Mouse (Mus musculus) sigmoid colon, adult 10 weeks (tissue): ENCODE data around the gene Gm49510. TPM values are rescaled to one million over a fixed set of nuclear protein-coding genes. Genes with fewer than 3 reads are reported as not detected.

ENCODE experiments used
- polyA plus RNA-seq: library from polyadenylated mRNA; stranded (reverse); fragments of 350-450 nt; fragmentation: Illumina TruSeq; extraction: RNeasy Lipid Tissue Mini Kit (QIAGEN cat#74804); gene quantifications from one replicate; pipeline ENCODE4 v1.2.3, GENCODE M21; 2014; ENCODE audit warnings: low read depth, low replicate concordance

The Gm49510 gene
- not detected for polyA plus RNA-seq

GRCm38 (mm10) chr15:78899409-78899739 lies at the start of gene Gm49510:
TSS of gene Gm49510 (plus strand) at chr15:78899667.

GRCm38 (mm10) chr15:78855303-78855965 lies 44.0 kb upstream of the Gm49510 start, which contains the start of gene Lgals2:
TSS of gene Lgals2 (minus strand) at chr15:78855529.

GRCm38 (mm10) chr15:78876991-78877809 lies 22.3 kb upstream of the Gm49510 start, which contains the start of gene Gga1:
TSS of gene Gga1 (plus strand) at chr15:78877190.

GRCm38 (mm10) chr15:78899740-78900584 lies 495 bp downstream of the Gm49510 start, which contains the start of gene Sh3bp1:
TSS of gene Sh3bp1 (plus strand) at chr15:78899768.

GRCm38 (mm10) chr15:78913632-78914090 lies 14.2 kb downstream of the Gm49510 start, which contains the start of gene Pdxp:
TSS of gene Pdxp (plus strand) at chr15:78913919.

GRCm38 (mm10) chr15:78926021-78926919 lies 26.8 kb downstream of the Gm49510 start, which contains the start of gene Lgals1:
TSS of gene Lgals1 (plus strand) at chr15:78926725.

GRCm38 (mm10) chr15:78934784-78935320 lies 35.4 kb downstream of the Gm49510 start, which contains the start of gene Nol12:
TSS of gene Nol12 (plus strand) at chr15:78934933.

GRCm38 (mm10) chr15:78947657-78948056 lies 48.2 kb downstream of the Gm49510 start, which contains the start of gene Triobp:
TSS of gene Triobp (plus strand) at chr15:78947724.

Other genes with a start within 250 kb of the Gm49510 start
- 0.13 TPM for gene Elfn2, start 180.9 kb upstream of the Gm49510 start, polyA plus RNA-seq
- not detected for gene Mfng, start 126.2 kb upstream of the Gm49510 start, polyA plus RNA-seq
- gene Card10, start 96.6 kb upstream of the Gm49510 start, polyA plus RNA-seq: 0.66 TPM
- not detected for gene Cdc42ep1, start 57.0 kb upstream of the Gm49510 start, polyA plus RNA-seq
- gene Lgals2, start 44.1 kb upstream of the Gm49510 start, polyA plus RNA-seq: 0.95 TPM
- 0.66 TPM for gene Gga1, start 22.5 kb upstream of the Gm49510 start, polyA plus RNA-seq
- 0.85 TPM for gene Sh3bp1, start 101 bp downstream of the Gm49510 start, polyA plus RNA-seq
- gene Pdxp, start 14.3 kb downstream of the Gm49510 start, polyA plus RNA-seq: 0.35 TPM
- gene Lgals1, start 27.1 kb downstream of the Gm49510 start, polyA plus RNA-seq: 2.7 TPM
- 1.6 TPM for gene Nol12, start 35.3 kb downstream of the Gm49510 start, polyA plus RNA-seq
- gene Triobp, start 48.1 kb downstream of the Gm49510 start, polyA plus RNA-seq: 2.2 TPM
- 206 TPM for gene H1f0, start 128.8 kb downstream of the Gm49510 start, polyA plus RNA-seq
- not detected for gene Galr3, start 142.2 kb downstream of the Gm49510 start, polyA plus RNA-seq
- 1.5 TPM for gene Ankrd54, start 163.2 kb downstream of the Gm49510 start, polyA plus RNA-seq
- gene Eif3l, start 175.5 kb downstream of the Gm49510 start, polyA plus RNA-seq: 76.2 TPM
- 9.1 TPM for gene Micall1, start 209.2 kb downstream of the Gm49510 start, polyA plus RNA-seq
- gene Polr2f, start 241.3 kb downstream of the Gm49510 start, polyA plus RNA-seq: not detected
- 0.38 TPM for gene 1700088E04Rik, start 241.6 kb downstream of the Gm49510 start, polyA plus RNA-seq